Mouse (Mus musculus): ENCODE measurements around the gene Gjc2.

Gene Gjc2

DNA sequence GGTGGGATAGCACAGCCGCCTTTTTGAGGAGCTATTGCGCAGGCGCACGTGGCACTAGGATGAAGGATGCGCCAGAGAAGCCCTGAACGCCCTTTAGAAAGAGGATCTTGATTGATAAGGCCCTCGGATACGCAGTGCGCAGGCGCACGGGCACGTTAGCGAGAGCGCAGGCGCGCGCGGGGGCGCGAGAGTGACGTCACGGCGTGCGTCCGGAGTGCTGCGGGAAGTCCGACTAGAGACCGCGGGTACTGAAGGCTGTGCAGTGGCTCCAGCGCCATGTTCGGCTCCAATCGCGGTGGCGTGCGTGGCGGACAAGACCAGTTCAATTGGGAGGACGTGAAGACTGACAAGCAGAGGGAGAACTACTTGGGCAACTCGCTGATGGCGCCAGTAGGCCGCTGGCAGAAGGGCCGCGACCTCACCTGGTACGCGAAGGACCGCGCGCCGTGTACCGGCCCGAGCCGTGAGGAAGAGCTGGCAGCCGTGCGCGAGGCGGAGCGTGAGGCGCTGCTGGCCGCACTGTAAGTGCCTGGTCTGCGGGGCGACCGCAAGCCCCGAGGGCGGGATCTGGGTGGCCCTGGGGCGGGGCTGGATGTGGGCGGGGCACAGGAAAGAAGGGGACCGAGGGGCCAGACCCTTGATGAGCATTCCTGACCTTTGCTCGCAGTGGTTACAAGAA lies 25.3 kb upstream of the Gjc2 start, which contains the start of gene 2310033P09Rik:
2310033P09Rik (plus strand) TSS at position 169 of the 679 bp plus-strand sequence.
- DNase-seq (ENCODE audit: low read depth, low spot score) = peak; percentile 94

DNA sequence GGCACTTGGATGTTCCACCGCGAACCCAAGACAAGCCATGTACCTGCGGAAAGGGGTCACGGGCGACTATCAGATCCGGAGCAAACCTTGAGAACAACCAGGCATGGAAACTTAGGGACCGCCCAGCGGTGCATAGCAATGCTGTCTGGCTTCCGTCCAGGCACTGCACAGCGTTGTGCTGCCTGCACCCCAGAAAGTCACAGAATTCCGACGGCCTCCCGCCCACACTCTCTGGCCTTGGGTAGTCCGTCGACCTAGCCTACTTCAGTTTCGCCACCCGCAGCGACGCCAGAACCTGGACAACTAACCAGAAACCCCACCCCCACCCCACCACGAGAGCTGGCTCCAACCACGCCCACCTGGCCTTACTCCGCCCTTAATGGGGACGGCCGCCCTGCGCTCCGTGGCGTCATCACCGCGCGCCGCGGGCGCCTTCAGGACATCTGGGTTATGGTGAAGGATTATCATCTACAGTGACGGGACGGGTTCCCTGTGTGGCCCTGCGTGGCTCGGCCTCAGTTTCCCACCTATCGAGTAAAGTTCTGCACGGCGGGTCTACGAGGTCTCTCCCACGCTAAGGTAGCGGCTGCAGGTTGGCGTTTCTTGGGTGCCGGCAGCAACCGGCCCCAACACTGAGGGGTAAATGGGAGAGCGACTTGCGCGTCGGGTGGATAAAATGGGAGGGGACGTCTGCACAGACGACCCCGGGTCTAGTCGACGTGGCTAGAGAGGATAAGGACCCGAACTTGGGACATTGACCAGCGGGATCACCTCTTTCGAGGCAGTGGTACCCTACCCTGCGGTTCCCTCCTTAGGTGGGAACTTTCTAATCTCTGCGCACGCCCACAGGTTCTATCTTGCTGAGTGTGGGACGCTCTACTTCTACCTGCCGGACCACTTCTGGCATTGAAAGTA lies 19.3 kb upstream of the Gjc2 start, which contains the start of gene Mrpl55:
Mrpl55 (plus strand) TSS at position 406 of the 915 bp plus-strand sequence.
- peak; percentile 91 for DNase-seq (ENCODE audit: low read depth, low spot score)

DNA sequence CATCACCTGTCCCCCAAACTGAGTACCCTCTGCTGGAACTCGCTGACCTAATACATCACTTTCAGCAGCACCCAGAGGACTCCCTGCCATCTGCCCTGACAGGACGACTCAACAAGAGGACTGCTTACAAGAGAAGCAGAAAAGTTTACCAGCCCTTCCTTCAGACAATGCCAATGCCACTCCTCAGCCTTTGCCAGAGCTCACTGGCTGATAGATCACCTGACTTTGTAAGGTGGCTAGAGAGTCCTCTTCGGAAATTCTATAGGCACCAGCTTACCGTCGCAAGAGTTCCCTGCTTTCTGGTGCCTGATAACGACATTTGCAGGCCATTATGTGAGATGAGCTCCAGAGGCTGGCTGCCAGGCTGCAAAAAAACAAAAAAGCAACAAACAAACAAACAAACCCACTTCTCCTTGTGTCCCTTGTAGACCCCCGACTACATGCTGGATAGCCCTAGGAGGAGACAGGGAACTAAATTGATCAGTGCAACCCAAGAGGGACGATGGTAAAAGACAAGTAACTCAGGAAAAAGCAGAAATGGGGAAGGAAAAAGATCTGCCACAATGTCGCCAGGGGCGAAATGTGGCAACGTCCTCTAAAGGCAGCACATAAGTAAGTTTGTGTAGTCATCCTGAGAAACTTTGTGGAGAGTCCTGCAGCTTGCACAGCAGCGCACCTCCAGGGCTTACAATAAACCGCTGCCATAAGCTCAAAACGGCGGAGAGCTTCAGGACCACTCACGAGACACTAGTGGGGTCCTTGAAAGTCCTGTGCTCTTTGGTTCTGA lies 18.4 kb upstream of the Gjc2 start:
- DNase-seq (ENCODE audit: low read depth, low spot score) = peak; percentile 32

DNA sequence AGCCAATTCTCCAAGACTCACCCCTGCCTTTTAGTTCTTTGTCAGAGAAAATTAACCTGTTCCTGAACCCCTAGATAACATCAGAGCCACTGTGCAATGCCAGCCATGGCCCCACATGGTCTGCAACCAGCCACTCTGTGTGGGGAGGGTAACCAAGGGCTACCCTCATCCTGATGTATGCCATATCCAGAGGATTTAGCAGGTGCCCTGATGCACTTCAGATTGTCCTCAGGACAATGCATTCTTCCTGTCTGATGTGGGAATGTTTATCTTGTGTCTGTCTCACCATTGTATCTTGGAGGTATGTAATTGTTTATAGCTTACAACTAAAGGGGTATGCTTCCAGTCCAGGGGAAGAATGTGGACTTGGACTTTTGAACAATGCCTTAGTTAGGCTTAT lies 13.2 kb upstream of the Gjc2 start:
- no peak for DNase-seq (ENCODE audit: low read depth, low spot score)

DNA sequence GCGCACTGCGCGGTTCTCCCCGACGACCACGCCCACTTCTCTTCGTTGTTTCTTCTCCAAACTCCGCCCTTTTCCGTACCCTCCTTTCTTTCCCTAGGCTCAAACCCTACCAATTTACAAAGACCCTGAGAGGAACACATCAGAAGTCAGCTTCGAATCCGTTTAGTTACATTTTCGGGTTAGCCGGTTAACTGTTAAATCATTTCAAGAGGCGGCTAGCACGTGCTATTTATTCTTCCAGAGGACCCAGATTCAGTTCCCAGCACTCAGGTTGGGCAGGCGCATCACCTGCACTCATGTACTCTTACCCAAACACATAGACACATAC lies 9.0 kb upstream of the Gjc2 start, which contains the start of gene Guk1:
Guk1 (minus strand) TSS at position 154 of the 328 bp plus-strand sequence.
- no peak for DNase-seq (ENCODE audit: low read depth, low spot score)

DNA sequence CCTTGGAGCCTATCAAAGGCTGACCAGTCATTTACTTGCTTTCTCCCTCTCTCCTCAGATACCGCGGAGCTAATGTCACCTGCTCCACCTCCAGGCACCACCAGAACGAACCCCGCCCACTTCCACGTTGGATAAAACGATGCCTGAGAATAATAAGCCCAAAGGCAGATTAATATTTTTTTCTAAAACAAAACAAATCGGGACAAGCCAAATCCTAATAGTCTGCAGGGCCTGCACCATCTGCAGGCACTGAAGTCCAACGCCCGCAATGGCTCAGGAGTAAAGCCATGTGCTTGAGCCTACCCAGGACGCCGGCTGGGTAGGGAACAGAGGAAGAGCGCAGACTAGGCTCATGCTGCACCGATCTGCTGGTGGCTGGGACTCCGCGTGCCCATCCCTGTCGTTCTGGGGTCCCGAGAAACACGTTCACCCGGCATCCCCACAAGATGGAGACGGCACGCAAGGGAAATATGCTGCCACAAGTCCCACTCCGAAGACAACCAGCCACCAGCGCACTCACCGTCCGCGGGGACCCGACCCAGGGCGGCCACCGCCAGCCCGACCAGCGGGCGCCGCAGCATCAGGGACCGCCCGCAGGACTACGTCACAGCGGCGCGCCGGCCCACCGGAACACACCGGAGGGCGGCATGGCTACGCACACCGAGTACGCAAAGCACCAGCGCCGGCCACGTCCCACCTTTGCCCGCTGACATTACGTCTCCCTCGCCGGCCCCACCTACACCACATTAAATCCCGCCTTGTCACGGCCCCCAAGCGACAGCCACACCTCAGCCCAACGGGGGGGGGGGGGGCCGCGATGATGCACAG lies 8.4 kb upstream of the Gjc2 start:
- DNase-seq (ENCODE audit: low read depth, low spot score) = peak; percentile 94

DNA sequence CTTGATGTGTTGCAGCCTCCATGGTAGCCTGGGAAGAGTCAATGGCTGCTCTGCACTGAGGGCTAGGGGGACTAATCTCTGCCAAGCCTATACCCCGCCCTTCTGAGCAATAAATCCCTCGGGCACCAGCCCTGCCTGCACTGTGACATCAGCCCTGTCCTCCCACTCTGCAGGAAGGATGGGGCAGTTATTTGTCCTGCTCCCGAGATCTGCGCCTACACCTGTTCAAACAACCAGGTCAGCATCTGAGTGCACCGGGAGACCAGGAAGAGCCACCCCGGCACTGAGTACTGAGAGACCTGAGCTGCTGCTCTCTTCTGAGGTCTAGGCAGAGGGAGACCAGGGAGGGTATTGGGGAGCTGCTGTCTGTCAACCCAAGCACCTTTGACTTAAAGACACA lies 4.7 kb upstream of the Gjc2 start:
- no peak for DNase-seq (ENCODE audit: low read depth, low spot score)

DNA sequence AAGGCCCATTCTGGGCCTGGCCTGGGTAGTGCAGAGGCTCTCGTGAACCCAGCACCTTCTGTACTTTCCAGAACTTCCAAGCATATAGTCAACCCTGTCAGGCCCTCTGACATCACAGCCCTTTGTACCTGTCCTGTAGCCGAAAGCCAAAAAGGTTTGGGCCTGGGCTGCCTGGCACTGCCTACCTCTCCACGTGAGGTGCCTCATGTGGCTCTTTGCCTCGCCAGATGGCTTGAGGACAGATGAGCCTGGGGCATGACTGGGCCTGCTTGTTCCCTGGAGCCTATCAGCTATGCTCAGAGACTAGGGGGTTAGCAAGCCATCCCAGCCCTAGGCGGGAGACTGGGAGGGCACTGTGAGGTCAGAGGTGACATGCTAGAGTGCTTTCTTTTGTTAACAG lies 2.5 kb upstream of the Gjc2 start:
- no peak for DNase-seq (ENCODE audit: low read depth, low spot score)

DNA sequence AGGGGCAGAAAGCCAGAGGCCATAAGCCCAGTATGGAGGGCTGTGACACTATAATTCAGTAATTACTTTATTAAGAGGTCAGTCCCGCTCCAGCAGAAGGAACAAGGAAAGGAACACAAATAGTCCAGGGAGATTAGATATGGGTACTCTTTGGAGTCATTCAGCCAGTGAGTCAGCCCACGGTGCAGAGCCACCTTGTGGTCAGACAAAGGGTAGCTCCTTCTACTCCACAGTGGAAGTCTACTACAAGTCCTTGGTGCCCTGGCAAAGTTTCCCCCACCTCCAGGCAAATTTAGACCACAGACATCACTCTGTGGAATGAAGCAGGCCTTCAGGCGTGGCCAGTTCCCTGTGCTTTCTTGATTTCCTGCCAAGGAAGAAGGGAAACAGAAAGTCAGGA lies 808 bp upstream of the Gjc2 start:
- DNase-seq (ENCODE audit: low read depth, low spot score) = peak; percentile 44

DNA sequence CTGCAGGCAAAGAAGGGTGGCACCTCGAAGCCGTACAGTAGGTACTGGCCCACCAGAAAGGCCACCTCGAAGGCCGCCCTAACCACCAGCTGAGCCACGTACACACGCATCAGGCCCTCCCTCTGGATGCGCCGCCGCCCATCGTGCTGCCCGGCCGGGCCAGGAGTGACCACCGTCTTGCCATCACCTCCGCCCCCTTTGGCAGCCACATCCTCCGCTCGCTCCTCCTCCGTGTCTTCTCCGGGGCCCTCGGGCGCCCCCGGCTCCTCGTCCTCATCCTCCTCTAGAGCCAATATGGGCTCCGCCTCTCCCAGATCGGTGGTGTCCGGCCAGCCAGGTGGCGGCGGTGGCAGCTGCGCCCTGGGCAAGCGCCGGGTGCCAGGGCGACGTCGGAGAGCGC lies 6.1 kb downstream of the Gjc2 start:
- DNase-seq (ENCODE audit: low read depth, low spot score) = no peak

DNA sequence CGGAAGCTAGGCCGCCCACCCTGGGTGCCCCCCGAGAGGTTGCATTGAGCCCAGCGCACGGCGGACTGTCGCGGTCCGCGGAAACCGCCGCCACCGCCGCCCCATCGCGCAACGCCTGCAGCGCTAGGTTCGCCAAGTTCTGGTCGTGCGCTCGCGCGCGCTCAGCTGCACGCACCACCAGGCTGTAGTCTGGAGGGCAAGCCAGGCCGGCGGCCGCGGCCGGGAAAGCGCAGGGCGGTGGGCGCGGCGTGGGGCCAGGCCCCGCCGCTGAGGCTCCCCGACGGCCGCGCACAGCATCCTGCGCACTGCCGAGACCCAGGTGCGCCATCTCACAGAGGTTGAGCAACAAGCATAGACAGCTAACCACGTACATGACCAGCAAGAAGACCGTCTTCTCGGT lies 6.5 kb downstream of the Gjc2 start:
- DNase-seq (ENCODE audit: low read depth, low spot score) = no peak

DNA sequence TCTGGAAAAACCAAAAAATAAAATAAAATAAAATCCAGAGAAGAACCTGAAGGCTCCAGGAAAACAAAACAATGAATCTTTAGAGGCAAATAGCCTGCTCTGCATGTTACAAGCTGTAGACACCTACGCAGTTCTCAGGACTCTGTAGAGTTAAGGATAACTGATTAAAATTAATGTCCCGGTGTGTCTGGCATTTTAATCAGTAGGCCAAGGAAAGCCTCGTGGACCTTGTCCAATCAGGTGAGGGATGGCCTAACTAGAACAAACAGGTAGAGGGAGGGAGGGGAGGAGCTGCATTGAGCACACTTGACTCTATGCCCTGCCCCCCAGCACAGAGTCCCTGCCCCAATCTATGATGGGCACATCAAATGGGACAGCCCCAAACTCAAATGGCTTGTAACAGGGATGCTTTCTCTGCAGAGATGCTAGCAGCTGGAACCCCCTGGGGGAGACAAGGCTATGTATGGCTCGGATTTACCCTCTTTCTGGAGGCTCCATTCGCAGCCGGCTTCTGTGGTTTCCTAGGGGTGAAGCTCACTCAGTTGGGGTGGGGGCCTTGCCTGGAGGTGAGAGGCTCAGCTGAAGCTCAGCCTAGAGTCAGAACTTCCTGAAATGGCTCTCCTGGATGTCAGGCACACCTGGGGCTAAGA lies 8.7 kb downstream of the Gjc2 start:
- no peak for DNase-seq (ENCODE audit: low read depth, low spot score)

DNA sequence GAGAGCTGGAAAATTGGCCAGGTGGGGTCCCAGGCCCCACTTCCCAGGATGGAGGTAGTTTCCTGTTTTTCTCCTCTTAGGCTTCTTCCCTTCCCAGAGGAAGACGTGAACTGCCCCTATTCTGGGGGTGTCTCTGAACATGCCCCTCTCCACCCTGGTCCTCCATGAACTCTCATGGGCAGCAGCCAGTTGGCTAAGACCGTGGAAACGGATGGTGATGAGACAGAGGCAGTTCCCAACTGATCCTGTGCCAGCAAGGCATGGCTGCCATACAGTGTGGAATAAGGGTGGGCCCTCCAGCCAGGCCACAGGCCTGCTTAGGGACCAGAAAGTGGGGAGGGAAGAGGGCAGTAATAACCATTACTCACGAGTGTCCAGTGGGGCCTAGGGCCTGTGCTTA lies 12.5 kb downstream of the Gjc2 start:
- DNase-seq (ENCODE audit: low read depth, low spot score) = no peak

DNA sequence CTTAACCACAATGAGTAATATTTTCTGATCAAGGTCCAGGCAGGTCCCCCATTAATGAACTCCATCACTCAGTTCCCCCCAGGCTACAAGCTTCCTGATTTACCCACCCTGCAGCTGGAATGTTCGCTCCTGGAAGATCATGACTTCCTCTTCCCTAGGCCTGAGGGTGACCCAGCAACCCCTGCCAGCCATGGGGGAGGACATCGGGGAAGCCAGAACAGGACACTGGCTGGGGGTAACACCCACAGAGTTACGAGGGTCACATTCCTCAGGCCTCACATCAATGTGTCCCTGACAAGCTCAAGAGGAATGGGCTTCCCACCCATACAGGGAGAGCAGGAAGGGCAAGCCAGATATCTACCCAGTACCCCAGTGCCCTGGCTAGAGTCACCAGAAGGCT lies 13.2 kb downstream of the Gjc2 start:
- DNase-seq (ENCODE audit: low read depth, low spot score) = no peak

DNA sequence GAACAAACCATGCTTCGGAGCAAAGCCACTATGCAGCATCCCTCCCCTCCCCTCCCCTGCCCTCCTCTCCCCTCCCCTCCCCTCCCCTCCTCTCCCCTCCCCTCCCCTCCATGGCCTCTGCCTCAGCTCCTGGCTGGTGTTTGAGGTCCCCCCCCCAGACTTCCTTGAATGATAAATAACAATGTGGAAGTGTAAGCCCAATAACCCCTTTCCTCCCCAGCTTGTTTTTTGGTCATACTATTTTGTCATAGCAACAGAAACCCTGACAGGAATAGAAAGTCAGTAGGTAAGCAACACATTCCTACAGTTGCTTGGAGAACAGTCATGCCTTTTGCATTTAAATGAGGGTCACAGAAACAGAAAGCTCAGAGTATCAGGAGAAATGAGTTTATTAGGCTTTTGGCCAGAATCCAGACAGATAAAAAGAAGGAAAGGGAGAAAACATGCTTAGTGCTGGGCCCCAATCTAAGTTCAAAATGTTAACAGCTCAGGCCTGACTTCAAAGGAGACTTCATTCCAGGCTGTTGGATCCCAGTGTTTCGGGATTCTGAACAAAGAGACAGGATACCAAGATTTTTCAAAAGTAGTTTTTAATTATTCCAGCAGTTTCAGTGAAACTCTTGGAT lies 17.3 kb downstream of the Gjc2 start:
- DNase-seq (ENCODE audit: low read depth, low spot score) = no peak

DNA sequence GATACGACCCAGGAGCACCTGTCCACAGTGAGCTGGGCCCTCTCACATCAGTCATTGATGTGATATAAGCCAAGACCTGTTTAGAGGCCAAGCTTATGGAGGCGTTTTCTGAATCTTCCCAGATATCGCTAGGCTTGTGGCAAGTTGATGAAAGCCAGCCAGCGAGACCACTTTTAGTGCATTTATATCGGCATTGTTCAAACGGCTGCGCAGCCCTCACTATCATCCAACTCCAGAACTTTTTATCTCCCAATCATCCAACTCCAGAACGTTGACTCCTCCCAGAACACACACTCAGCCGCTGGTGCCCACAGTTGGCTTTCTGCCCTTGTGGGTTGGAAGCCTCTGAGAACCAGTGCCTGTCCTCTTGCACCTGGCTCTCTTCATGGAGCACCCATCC lies 18.6 kb downstream of the Gjc2 start:
- DNase-seq (ENCODE audit: low read depth, low spot score) = no peak

DNA sequence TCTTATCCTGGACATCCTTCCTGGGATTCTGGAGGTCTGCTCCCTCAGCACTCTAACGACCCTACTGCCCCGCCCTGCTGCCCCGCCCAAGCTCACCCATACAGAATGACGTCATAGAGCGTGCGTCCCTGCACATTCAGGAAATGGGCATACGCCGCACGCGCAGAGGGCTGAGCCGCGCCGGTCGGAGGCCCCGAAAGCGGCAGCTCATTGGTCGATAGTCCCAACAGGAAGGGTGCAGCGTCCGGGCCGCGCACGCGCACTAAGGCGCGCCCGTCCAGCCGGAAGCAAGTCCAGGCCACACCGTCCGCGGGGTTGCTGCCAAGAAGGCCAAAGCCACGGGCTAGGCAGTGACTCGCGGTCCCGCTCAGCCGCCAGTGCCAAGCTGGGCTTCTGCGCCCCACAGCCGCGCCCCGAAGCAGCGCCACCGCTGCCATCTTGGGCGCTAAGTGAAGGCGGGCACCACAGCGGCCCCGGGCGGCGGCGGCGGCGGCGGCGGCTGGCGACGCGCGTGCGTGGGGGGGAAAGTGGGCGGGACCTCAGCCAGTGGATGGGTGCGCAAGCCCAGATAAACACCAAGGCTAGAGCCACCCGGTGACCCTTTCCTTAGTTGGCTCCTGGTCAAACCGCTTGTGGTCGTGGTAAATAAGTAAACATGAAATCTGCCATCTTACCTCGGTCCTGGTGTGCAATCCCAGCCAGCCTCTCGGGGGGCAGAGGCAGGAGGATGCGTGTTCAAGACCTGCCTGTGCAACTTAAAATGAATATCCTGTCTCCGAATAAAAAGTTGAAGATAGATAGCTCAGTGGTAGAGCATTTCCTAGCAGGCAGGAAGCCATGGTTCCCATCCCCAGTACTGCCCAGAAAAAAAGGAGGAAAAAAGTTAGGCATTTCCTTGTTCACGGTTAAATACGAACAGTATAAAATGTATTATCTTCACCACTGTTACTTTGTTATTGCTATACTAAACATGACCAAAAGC lies 19.5 kb downstream of the Gjc2 start, which contains the start of gene Iba57:
Iba57 (minus strand) TSS at position 485 of the 982 bp plus-strand sequence.
- peak; percentile 99 for DNase-seq (ENCODE audit: low read depth, low spot score)

DNA sequence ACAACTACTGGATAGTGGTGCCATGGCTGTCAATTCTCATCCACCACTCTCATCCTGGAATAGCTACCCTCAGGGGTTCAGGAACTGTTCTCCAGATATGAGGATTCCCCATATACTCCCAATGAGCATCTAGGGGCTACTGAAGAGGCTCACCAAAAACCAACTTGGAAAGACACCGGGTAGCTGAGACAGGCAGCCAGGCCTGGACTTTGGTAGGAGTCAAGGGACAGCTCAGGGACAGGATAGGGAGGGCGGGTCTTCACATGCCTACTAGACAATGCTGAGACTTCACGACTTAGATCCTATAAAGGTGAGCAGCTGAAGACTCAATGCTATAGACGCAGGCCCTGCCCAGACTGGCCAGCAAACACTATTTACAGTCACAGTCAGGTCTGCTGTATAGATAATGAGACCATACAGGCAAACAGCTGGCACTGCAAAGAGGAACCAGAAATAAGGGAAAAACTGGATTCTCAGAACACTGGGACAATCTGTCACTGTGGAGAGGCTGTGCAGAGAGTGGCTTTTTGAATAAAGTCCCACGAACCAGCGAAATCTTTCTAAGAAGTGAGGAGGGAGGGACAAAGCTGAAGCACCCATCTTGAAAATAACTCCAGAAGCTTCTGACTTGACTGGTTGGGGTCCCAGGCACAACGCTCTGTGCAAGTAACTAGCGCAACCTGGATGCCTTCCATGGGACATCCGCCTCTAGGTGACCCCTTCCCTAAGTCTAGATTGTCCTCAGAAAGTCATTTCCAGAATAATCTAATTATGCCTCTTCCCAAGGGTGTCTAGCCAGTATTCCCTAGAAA lies 20.4 kb downstream of the Gjc2 start:
- peak; percentile 4 for DNase-seq (ENCODE audit: low read depth, low spot score)
